Mouse (Mus musculus): ENCODE results near the gene Plcl1. TPM values are rescaled to one million over a fixed set of nuclear protein-coding genes. Genes with fewer than 3 reads are reported as not detected.

The Plcl1 gene
- polyA plus RNA-seq, 1 experiment from 2014 or later: 4.1 TPM

- Histone ChIP-seq H3K36me3 (ENCODE audit: control insufficient read depth, insufficient read depth, low read length) (no peaks in the 10 kb centered on the region), H3K9me3 (replicated peaks; ENCODE audit: control insufficient read depth, low read length, poor library complexity, severe bottlenecking) (no peaks in the 10 kb centered on the region), H3K27ac (ENCODE audit: low read length) (no peak overlapping the region), H3K4me2 (ENCODE audit: low read length) (no peak overlapping the region), H3K4me1 (ENCODE audit: control insufficient read depth, insufficient read depth, low read length) (no peaks in the 10 kb centered on the region), H3K4me3 (ENCODE audit: low read depth, low read length) (no peak overlapping the region), H3K27me3 (ENCODE audit: control insufficient read depth, insufficient read depth, low read depth, low read length) (no peaks in the 10 kb centered on the region), H3K9ac (ENCODE audit: low read depth, low read length) (no peak overlapping the region)
- 77% methylated on average over 3 of the region's 3 CpGs for WGBS
- ATAC-seq: no peak
These were observed 327.2 kb downstream of the Plcl1 start for GRCm38 (mm10) chr1:55732951-55733350.

- no peaks in the 10 kb centered on the region for H3K9me3 ChIP-seq (replicated peaks; ENCODE audit: control insufficient read depth, low read length, poor library complexity, severe bottlenecking)
- H3K27ac ChIP-seq (ENCODE audit: low read length): no peak overlapping the region
- no peaks in the 10 kb centered on the region for H3K27me3 ChIP-seq (ENCODE audit: control insufficient read depth, insufficient read depth, low read depth, low read length)
- 86% methylated on average over 14 of the region's 14 CpGs for WGBS
- H3K4me1 ChIP-seq (ENCODE audit: control insufficient read depth, insufficient read depth, low read length): no peaks in the 10 kb centered on the region
- no peak overlapping the region for H3K9ac ChIP-seq (ENCODE audit: low read depth, low read length)
- no peak overlapping the region for H3K4me2 ChIP-seq (ENCODE audit: low read length)
- peak; percentile 92 for ATAC-seq
- H3K4me3 ChIP-seq (ENCODE audit: low read depth, low read length): no peak overlapping the region
- no peaks in the 10 kb centered on the region for H3K36me3 ChIP-seq (ENCODE audit: control insufficient read depth, insufficient read depth, low read length)
These were observed 330.5 kb downstream of the Plcl1 start for GRCm38 (mm10) chr1:55736054-55736740.

GRCm38 (mm10) chr1:55736762-55737288 is 331.1 kb downstream of the Plcl1 start:
- H3K36me3 ChIP-seq (ENCODE audit: control insufficient read depth, insufficient read depth, low read length): no peaks in the 10 kb centered on the region
- H3K4me3 ChIP-seq (ENCODE audit: low read depth, low read length): no peak overlapping the region
- H3K4me2 ChIP-seq (ENCODE audit: low read length): no peak overlapping the region
- H3K9me3 ChIP-seq (replicated peaks; ENCODE audit: control insufficient read depth, low read length, poor library complexity, severe bottlenecking): no peaks in the 10 kb centered on the region
- no peaks in the 10 kb centered on the region for H3K4me1 ChIP-seq (ENCODE audit: control insufficient read depth, insufficient read depth, low read length)
- H3K27me3 ChIP-seq (ENCODE audit: control insufficient read depth, insufficient read depth, low read depth, low read length): no peaks in the 10 kb centered on the region
- no peak for ATAC-seq
- no peak overlapping the region for H3K9ac ChIP-seq (ENCODE audit: low read depth, low read length)
- H3K27ac ChIP-seq (ENCODE audit: low read length): no peak overlapping the region
- WGBS: 66% methylated on average over 5 of the region's 5 CpGs

- Histone ChIP-seq H3K9ac (ENCODE audit: low read depth, low read length) (no peak overlapping the region), H3K9me3 (replicated peaks; ENCODE audit: control insufficient read depth, low read length, poor library complexity, severe bottlenecking) (no peaks in the 10 kb centered on the region), H3K27me3 (ENCODE audit: control insufficient read depth, insufficient read depth, low read depth, low read length) (no peaks in the 10 kb centered on the region), H3K36me3 (ENCODE audit: control insufficient read depth, insufficient read depth, low read length) (no peaks in the 10 kb centered on the region), H3K4me2 (ENCODE audit: low read length) (no peak overlapping the region), H3K27ac (ENCODE audit: low read length) (no peak overlapping the region), H3K4me1 (ENCODE audit: control insufficient read depth, insufficient read depth, low read length) (no peaks in the 10 kb centered on the region), H3K4me3 (ENCODE audit: low read depth, low read length) (no peak overlapping the region)
- 61% methylated on average over 12 of the region's 12 CpGs for WGBS
- ATAC-seq: no peak
These were observed 333.1 kb downstream of the Plcl1 start for GRCm38 (mm10) chr1:55738746-55739365.

GRCm38 (mm10) chr1:55741885-55742284 is 336.2 kb downstream of the Plcl1 start:
- Histone ChIP-seq H3K4me1 (ENCODE audit: control insufficient read depth, insufficient read depth, low read length) (no peaks in the 10 kb centered on the region), H3K36me3 (ENCODE audit: control insufficient read depth, insufficient read depth, low read length) (no peaks in the 10 kb centered on the region), H3K27me3 (ENCODE audit: control insufficient read depth, insufficient read depth, low read depth, low read length) (no peaks in the 10 kb centered on the region), H3K4me2 (ENCODE audit: low read length) (no peak overlapping the region), H3K9me3 (replicated peaks; ENCODE audit: control insufficient read depth, low read length, poor library complexity, severe bottlenecking) (no peaks in the 10 kb centered on the region), H3K4me3 (ENCODE audit: low read depth, low read length) (no peak overlapping the region), H3K9ac (ENCODE audit: low read depth, low read length) (no peak overlapping the region), H3K27ac (ENCODE audit: low read length) (no peak overlapping the region)
- no peak for ATAC-seq
- 74% methylated on average over 3 of the region's 3 CpGs for WGBS

- Histone ChIP-seq H3K27me3 (ENCODE audit: control insufficient read depth, insufficient read depth, low read depth, low read length) (no peaks in the 10 kb centered on the region), H3K9me3 (replicated peaks; ENCODE audit: control insufficient read depth, low read length, poor library complexity, severe bottlenecking) (no peaks in the 10 kb centered on the region)
These were observed 342.8 kb downstream of the Plcl1 start for GRCm38 (mm10) chr1:55748516-55748915.

GRCm38 (mm10) chr1:55749770-55750169 is 344.0 kb downstream of the Plcl1 start:
- Histone ChIP-seq H3K9me3 (replicated peaks; ENCODE audit: control insufficient read depth, low read length, poor library complexity, severe bottlenecking) (no peaks in the 10 kb centered on the region), H3K4me3 (ENCODE audit: low read depth, low read length) (no peak overlapping the region), H3K9ac (ENCODE audit: low read depth, low read length) (no peak overlapping the region), H3K27ac (ENCODE audit: low read length) (no peak overlapping the region), H3K4me1 (ENCODE audit: control insufficient read depth, insufficient read depth, low read length) (no peaks in the 10 kb centered on the region), H3K36me3 (ENCODE audit: control insufficient read depth, insufficient read depth, low read length) (no peaks in the 10 kb centered on the region), H3K4me2 (ENCODE audit: low read length) (no peak overlapping the region), H3K27me3 (ENCODE audit: control insufficient read depth, insufficient read depth, low read depth, low read length) (no peaks in the 10 kb centered on the region)
- WGBS: 77% methylated on average over 7 of the region's 7 CpGs
- peak; percentile 64; the same call in 1 of the 2 replicates for ATAC-seq

More at GRCm38 (mm10) chr1:55748516-55748915, 342.8 kb downstream of the Plcl1 start:
- no peaks in the 10 kb centered on the region for H3K4me1 ChIP-seq (ENCODE audit: control insufficient read depth, insufficient read depth, low read length)
- no peak overlapping the region for H3K9ac ChIP-seq (ENCODE audit: low read depth, low read length)
- no peak overlapping the region for H3K27ac ChIP-seq (ENCODE audit: low read length)
- no peak overlapping the region for H3K4me3 ChIP-seq (ENCODE audit: low read depth, low read length)
- no peak for ATAC-seq
- 63% methylated on average over 5 of the region's 5 CpGs for WGBS
- H3K36me3 ChIP-seq (ENCODE audit: control insufficient read depth, insufficient read depth, low read length): no peaks in the 10 kb centered on the region
- no peak overlapping the region for H3K4me2 ChIP-seq (ENCODE audit: low read length)

GRCm38 (mm10) chr1:55755742-55756141 is 350.0 kb downstream of the Plcl1 start:
- Histone ChIP-seq H3K27ac (ENCODE audit: low read length) (no peak overlapping the region), H3K9me3 (replicated peaks; ENCODE audit: control insufficient read depth, low read length, poor library complexity, severe bottlenecking) (no peaks in the 10 kb centered on the region), H3K27me3 (ENCODE audit: control insufficient read depth, insufficient read depth, low read depth, low read length) (no peaks in the 10 kb centered on the region), H3K9ac (ENCODE audit: low read depth, low read length) (no peak overlapping the region), H3K4me1 (ENCODE audit: control insufficient read depth, insufficient read depth, low read length) (peaks cover 2% of the 10 kb centered on the region; the same call in 1 of the 2 replicates), H3K4me2 (ENCODE audit: low read length) (no peak overlapping the region), H3K36me3 (ENCODE audit: control insufficient read depth, insufficient read depth, low read length) (no peaks in the 10 kb centered on the region), H3K4me3 (ENCODE audit: low read depth, low read length) (no peak overlapping the region)
- ATAC-seq: no peak
- WGBS: 64% methylated on average over 10 of the region's 10 CpGs

- no peaks in the 10 kb centered on the region for H3K9me3 ChIP-seq (replicated peaks; ENCODE audit: control insufficient read depth, low read length, poor library complexity, severe bottlenecking)
- H3K36me3 ChIP-seq (ENCODE audit: control insufficient read depth, insufficient read depth, low read length): no peaks in the 10 kb centered on the region
- H3K9ac ChIP-seq (ENCODE audit: low read depth, low read length): no peak overlapping the region
- ATAC-seq: no peak
- H3K27me3 ChIP-seq (ENCODE audit: control insufficient read depth, insufficient read depth, low read depth, low read length): no peaks in the 10 kb centered on the region
- H3K4me3 ChIP-seq (ENCODE audit: low read depth, low read length): no peak overlapping the region
- WGBS: 51% methylated on average over 5 of the region's 5 CpGs
- no peak overlapping the region for H3K4me2 ChIP-seq (ENCODE audit: low read length)
- peaks cover 2% of the 10 kb centered on the region for H3K4me1 ChIP-seq (ENCODE audit: control insufficient read depth, insufficient read depth, low read length)
- H3K27ac ChIP-seq (ENCODE audit: low read length): no peak overlapping the region
These were observed 356.6 kb downstream of the Plcl1 start for GRCm38 (mm10) chr1:55762284-55762683.

All from midbrain, embryonic 16.5 days (tissue).